Mouse (Mus musculus): ENCODE data around the gene Myo15b. TPM values are rescaled to one million over a fixed set of nuclear protein-coding genes. Genes with fewer than 3 reads are reported as not detected.

Myo15b gene
- polyA plus RNA-seq, 1 experiment from 2014 or later: 0.83 TPM

DNA sequence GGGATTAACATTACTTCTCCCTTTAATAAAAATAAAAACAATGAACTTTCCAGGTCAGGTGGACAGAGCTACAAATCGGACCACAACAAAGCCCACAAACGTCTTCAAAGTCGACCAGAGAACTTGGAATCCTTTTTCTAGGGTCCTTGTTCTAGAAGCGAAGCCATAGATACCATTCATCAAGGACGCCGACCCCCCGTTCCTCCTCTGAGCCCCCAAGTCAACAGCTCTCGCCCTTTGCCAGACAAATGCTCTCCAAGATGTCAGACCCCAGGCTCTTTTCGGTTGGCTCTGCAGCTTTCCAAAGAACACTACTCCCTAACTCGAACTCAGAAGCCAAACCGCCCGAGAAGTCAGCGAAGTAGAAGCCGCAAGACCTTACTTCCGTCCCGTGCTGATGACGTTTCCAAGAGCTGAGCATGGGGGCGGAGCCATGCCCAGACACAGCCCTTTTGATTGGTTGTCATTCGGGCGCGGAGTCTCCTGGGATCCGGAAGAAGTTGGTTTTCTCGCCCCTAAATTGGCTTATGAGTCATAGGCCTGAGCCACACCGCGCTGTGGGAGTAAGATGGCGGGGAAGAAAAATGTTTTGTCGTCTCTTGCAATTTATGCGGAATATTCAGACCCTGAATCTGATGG lies 75.0 kb downstream of the Myo15b start, which contains the start of the genes Sap30bp and Recql5:
Sap30bp (plus strand) TSS at position 175 of the 639 bp plus-strand sequence.
Recql5 (minus strand) TSS at position 370 of the 639 bp plus-strand sequence.
- Histone ChIP-seq H3K27ac (ENCODE audit: low read length) (no peak within 1 kb of the TSS), H3K9me3 (ENCODE audit: control insufficient read depth, low read length) (no peaks in the 10 kb centered on the region), H3K4me2 (ENCODE audit: low read depth, low read length) (peak within 1 kb of the TSS; percentile 91), H3K36me3 (ENCODE audit: control insufficient read depth, insufficient read depth, low read length) (peaks cover 7% of the 10 kb centered on the region; the same call in 1 of the 2 replicates), H3K27me3 (ENCODE audit: control insufficient read depth, insufficient read depth, low read depth, low read length) (no peaks in the 10 kb centered on the region), H3K4me1 (replicated peaks; ENCODE audit: control insufficient read depth, insufficient read depth, low read length) (peaks cover 14% of the 10 kb centered on the region), H3K9ac (ENCODE audit: low read length) (peak within 1 kb of the TSS; percentile 77), H3K4me3 (ENCODE audit: low read length) (peak within 1 kb of the TSS; percentile 74)
- under 1% methylated on average over 28 of the region's 28 CpGs for WGBS
- ATAC-seq (ENCODE audit: low read depth): peak; percentile 100

DNA sequence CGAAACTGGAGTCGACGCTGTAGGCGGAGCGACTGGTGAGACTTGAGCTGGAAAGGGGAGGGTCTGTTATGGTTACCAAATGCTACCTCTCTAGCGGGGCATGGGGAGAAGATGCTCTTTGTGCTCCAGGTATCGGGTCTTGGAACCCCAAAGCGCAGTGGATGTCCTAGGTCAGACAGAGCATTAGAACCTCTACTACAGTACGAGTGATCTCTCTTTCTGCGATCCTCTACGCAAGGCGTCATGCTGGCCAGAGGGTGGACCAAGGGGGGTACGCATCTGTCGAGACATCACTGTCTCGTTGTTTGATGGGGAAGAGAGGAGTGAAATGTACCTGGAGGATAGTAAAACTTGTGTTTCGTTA lies 75.5 kb downstream of the Myo15b start:
- Histone ChIP-seq H3K4me1 (replicated peaks; ENCODE audit: control insufficient read depth, insufficient read depth, low read length) (peaks cover 14% of the 10 kb centered on the region), H3K27ac (ENCODE audit: low read length) (no peak overlapping the region), H3K9ac (ENCODE audit: low read length) (peak overlapping the region; percentile 77), H3K4me3 (ENCODE audit: low read length) (peak overlapping the region; percentile 74), H3K36me3 (ENCODE audit: control insufficient read depth, insufficient read depth, low read length) (peaks cover 10% of the 10 kb centered on the region; the same call in 1 of the 2 replicates), H3K9me3 (ENCODE audit: control insufficient read depth, low read length) (no peaks in the 10 kb centered on the region), H3K4me2 (ENCODE audit: low read depth, low read length) (peak overlapping the region; percentile 91), H3K27me3 (ENCODE audit: control insufficient read depth, insufficient read depth, low read depth, low read length) (no peaks in the 10 kb centered on the region)
- ATAC-seq (ENCODE audit: low read depth): peak; percentile 30
- WGBS: under 1% methylated on average over 16 of the region's 16 CpGs

DNA sequence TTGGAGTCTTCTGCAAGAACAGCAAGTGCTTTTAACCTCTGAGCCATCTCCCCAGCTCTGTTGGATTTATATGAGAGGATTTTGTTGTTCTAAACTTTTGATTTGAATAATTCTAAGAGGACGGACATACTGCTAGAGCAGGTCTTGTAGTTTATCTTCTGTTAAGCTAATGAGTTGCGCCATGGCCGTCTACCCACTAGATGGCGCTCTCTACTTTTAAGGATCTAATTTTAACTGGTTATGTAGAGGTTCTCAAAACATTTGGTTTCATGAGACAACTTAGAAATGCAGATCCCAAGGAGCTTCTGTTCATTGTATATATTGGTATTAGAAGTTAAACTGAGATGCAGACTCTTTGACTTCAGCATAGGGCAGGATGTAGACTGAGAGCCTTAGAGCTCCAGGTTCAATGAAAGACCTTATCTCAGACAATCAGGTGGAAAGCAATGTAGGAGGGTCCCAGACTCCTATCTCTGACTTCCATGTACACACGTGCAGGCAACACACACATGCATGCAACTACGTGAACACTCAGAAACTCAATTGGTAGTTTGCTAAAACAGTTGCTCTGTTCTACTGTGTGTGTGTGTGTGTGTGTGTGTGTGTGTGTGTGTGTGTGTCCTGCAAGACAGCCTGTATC lies 81.6 kb downstream of the Myo15b start:
- Histone ChIP-seq H3K27ac (ENCODE audit: low read length) (no peak overlapping the region), H3K4me3 (ENCODE audit: low read length) (no peak overlapping the region), H3K9ac (ENCODE audit: low read length) (no peak overlapping the region), H3K27me3 (ENCODE audit: control insufficient read depth, insufficient read depth, low read depth, low read length) (no peaks in the 10 kb centered on the region), H3K4me2 (ENCODE audit: low read depth, low read length) (no peak overlapping the region), H3K4me1 (replicated peaks; ENCODE audit: control insufficient read depth, insufficient read depth, low read length) (no peaks in the 10 kb centered on the region), H3K36me3 (ENCODE audit: control insufficient read depth, insufficient read depth, low read length) (peaks cover 24% of the 10 kb centered on the region), H3K9me3 (ENCODE audit: control insufficient read depth, low read length) (no peaks in the 10 kb centered on the region)
- peak; percentile 41; the same call in 1 of the 2 replicates for ATAC-seq (ENCODE audit: low read depth)
- WGBS: 31% methylated on average over 6 of the region's 6 CpGs

DNA sequence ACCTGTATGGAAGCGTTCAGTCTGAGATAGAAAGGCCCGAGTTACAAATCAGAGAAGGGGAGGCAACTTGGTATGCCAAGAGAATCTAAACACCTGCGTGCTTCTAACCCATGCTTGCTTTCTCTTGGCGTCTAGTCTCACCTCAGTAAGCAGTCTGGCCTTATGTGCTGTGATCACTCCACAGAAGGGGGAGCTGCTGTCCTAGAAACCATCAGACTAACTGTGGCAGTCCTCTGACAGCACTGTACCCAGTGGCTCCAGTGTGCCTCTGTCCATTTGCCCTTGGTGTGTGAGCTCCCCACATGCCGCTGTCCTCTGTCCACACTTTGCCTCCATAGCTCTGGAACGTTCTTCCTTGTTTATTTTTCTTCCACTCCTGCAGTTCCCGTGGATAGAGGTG lies 83.8 kb downstream of the Myo15b start:
- no peak overlapping the region for H3K27ac ChIP-seq (ENCODE audit: low read length)
- WGBS: 71% methylated on average over 7 of the region's 7 CpGs
- ATAC-seq (ENCODE audit: low read depth): no peak
- H3K4me2 ChIP-seq (ENCODE audit: low read depth, low read length): no peak overlapping the region
- H3K36me3 ChIP-seq (ENCODE audit: control insufficient read depth, insufficient read depth, low read length): peaks cover 24% of the 10 kb centered on the region
- H3K27me3 ChIP-seq (ENCODE audit: control insufficient read depth, insufficient read depth, low read depth, low read length): no peaks in the 10 kb centered on the region
- H3K4me3 ChIP-seq (ENCODE audit: low read length): no peak overlapping the region
- no peaks in the 10 kb centered on the region for H3K4me1 ChIP-seq (replicated peaks; ENCODE audit: control insufficient read depth, insufficient read depth, low read length)
- no peaks in the 10 kb centered on the region for H3K9me3 ChIP-seq (ENCODE audit: control insufficient read depth, low read length)
- no peak overlapping the region for H3K9ac ChIP-seq (ENCODE audit: low read length)

Other genes starting within 250 kb of the Myo15b start
- gene Mif4gd, start 245.4 kb upstream of the Myo15b start, polyA plus RNA-seq (2015; fragmentation: Nextera tagmentation; extraction: Ambion mirVana): 36.8 and 40.6 TPM in 2 replicates
- gene Slc25a19, start 230.1 kb upstream of the Myo15b start, polyA plus RNA-seq (2015; fragmentation: Nextera tagmentation; extraction: Ambion mirVana): 25.0 and 25.4 TPM in 2 replicates
- 81.0 and 82.7 TPM in 2 replicates for gene Grb2, start 149.8 kb upstream of the Myo15b start, polyA plus RNA-seq (2015; fragmentation: Nextera tagmentation; extraction: Ambion mirVana)
- gene Tmem94, start 93.0 kb upstream of the Myo15b start, polyA plus RNA-seq (2015; fragmentation: Nextera tagmentation; extraction: Ambion mirVana): 28.2 and 29.1 TPM in 2 replicates
- gene Caskin2, start 44.8 kb upstream of the Myo15b start, polyA plus RNA-seq (2015; fragmentation: Nextera tagmentation; extraction: Ambion mirVana): 21.6 and 22.0 TPM in 2 replicates
- 36.9 and 38.1 TPM in 2 replicates for gene Tsen54, start 43.7 kb upstream of the Myo15b start, polyA plus RNA-seq (2015; fragmentation: Nextera tagmentation; extraction: Ambion mirVana)
- 45.0 and 58.7 TPM in 2 replicates for gene Llgl2, start 34.4 kb upstream of the Myo15b start, polyA plus RNA-seq (2015; fragmentation: Nextera tagmentation; extraction: Ambion mirVana)
- 5.6 and 8.9 TPM in 2 replicates for gene Smim5, start 41.6 kb downstream of the Myo15b start, polyA plus RNA-seq (2015; fragmentation: Nextera tagmentation; extraction: Ambion mirVana)
- gene Smim6, start 53.6 kb downstream of the Myo15b start, polyA plus RNA-seq (2015; fragmentation: Nextera tagmentation; extraction: Ambion mirVana): 35.5 and 36.2 TPM in 2 replicates
- gene Sap30bp, start 74.9 kb downstream of the Myo15b start, polyA plus RNA-seq (2015; fragmentation: Nextera tagmentation; extraction: Ambion mirVana): 34.3 and 36.8 TPM in 2 replicates
- 23.6 and 25.7 TPM in 2 replicates for gene Recql5, start 75.1 kb downstream of the Myo15b start, polyA plus RNA-seq (2015; fragmentation: Nextera tagmentation; extraction: Ambion mirVana)
- gene Itgb4, start 116.3 kb downstream of the Myo15b start, polyA plus RNA-seq (2015; fragmentation: Nextera tagmentation; extraction: Ambion mirVana): 3.4 and 3.8 TPM in 2 replicates
- gene Galk1, start 154.3 kb downstream of the Myo15b start, polyA plus RNA-seq (2015; fragmentation: Nextera tagmentation; extraction: Ambion mirVana): 188 and 190 TPM in 2 replicates
- gene H3f3b, start 169.6 kb downstream of the Myo15b start, polyA plus RNA-seq (2015; fragmentation: Nextera tagmentation; extraction: Ambion mirVana): 1,792 and 1,937 TPM in 2 replicates
- 37.9 and 41.3 TPM in 2 replicates for gene Unk, start 171.9 kb downstream of the Myo15b start, polyA plus RNA-seq (2015; fragmentation: Nextera tagmentation; extraction: Ambion mirVana)
- 7.2 and 8.9 TPM in 2 replicates for gene Unc13d, start 219.6 kb downstream of the Myo15b start, polyA plus RNA-seq (2015; fragmentation: Nextera tagmentation; extraction: Ambion mirVana)
- 95.4 and 98.9 TPM in 2 replicates for gene Wbp2, start 228.6 kb downstream of the Myo15b start, polyA plus RNA-seq (2015; fragmentation: Nextera tagmentation; extraction: Ambion mirVana)

Data from lung, embryonic 16.5 days (tissue).